Mouse (Mus musculus) R1 (cell line): ENCODE results near the gene Gm13288.
A peak's percentile ranks its signal among the peaks of the same experiment; 100 is the strongest.
"Not testable (repeated sequence)": the region's sequence is repeated elsewhere in the genome, so short reads cannot be mapped to it uniquely, and the experiment has no call there.

ENCODE experiments used
- DNase-seq: peaks from one replicate; pipeline ENCODE4 v3.0.0-alpha.2; 2018; ENCODE audit warnings: low read depth, low spot score

The Gm13288 gene

DNA sequence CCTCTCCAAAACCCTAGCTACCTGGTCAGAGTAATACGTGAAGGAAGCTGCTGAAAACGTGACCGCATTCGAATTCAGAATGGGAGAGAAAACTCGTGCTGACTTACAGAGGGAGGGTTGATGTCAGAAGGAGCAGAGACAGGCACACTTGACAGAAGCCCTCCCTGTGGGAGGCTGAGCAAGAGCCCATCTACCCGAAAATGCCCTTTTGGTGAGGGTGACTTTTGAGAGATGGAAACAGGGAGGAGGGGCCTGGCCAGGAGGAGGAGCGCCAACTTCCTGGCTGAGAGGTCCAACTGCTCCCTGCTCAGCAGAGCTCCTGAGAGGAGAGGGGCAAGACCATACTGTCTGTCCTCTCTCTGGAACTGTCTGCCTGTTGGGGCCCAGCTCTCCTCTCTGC, 6.0 kb upstream of the Gm13288 start, which contains the start of gene Gm13285:
Gene Gm13285 (plus strand): TSS at position 301 of the 400 bp plus-strand sequence.
- not testable (repeated sequence) for DNase-seq

- not testable (repeated sequence) for DNase-seq
These were observed 2.4 kb upstream of the Gm13288 start, which contains the start of gene Gm13287 for GRCm38 (mm10) chr4:88802954-88803353. Gene Gm13287 (plus strand): TSS chr4:88803254.

DNA sequence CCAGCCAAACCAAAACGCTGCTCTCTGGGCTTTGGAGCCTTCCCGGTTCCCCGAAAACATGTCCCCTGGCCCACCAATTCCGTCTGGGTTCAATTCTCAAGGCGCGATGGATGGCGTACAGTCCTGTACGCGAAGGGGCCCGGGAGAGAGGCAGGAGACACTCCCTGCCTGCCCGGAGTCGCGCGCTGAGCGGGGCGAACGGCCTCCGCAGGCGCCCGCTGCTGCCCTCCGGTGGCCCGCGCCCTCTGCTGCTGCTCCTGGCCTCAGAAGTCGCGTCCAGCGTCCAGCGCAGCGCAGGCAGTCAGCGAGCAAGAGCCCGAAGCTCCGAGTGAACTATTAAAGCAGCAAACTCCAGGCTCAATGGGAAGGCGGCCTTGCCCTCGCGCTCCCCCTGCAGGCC, 430 bp downstream of the Gm13288 start:
- DNase-seq: not testable (repeated sequence)

DNA sequence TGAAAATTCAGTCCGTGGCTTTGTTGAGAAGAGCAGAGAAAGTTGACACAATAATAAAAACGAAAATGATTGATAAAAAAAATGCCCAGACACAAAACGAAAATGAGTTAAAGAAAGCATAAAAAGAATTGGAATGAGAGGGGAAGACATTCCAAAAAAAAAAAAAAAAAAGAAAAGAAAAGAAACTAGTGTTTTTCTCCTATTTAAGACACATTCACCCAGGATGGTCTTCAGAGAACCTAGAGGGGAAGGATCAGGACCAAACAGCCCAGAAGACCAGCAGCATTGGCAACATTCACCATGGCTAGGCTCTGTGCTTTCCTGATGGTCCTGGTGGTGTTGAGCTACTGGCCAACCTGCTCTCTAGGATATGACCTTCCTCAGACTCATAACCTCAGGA, 10.6 kb downstream of the Gm13288 start, which contains the start of gene Ifna7:
Gene Ifna7 (plus strand): TSS at position 301 of the 400 bp plus-strand sequence.
- DNase-seq: no peak

DNA sequence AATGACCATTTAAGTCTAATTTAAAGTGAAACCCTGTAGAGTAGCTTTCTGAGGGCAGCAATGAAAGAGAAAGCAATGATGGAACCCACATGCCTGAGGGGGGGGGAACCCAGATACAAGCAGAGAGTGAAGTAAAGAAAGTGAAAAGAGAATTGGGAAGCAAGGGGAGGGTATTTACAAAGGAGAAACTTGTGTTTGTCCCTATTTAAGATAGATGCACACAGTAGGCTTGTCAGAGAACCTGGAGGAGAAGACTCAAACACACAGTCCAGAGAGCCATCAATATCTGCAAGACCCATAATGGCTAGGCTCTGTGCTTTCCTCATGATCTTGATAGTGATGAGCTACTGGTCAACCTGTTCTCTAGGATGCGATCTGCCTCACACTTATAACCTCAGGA, 14.3 kb downstream of the Gm13288 start, which contains the start of gene Ifna11:
Gene Ifna11 (plus strand): TSS at position 301 of the 400 bp plus-strand sequence.
- DNase-seq: no peak

- no peak for DNase-seq
These were observed 17.7 kb downstream of the Gm13288 start for GRCm38 (mm10) chr4:88822995-88823394.

- not testable (repeated sequence) for DNase-seq
These were observed 21.8 kb downstream of the Gm13288 start, which contains the start of gene Ifna6 for GRCm38 (mm10) chr4:88827116-88827515. Gene Ifna6 (plus strand): TSS chr4:88827416.

- DNase-seq: peak; percentile 26
These were observed 25.2 kb downstream of the Gm13288 start for GRCm38 (mm10) chr4:88830523-88830922.

DNA sequence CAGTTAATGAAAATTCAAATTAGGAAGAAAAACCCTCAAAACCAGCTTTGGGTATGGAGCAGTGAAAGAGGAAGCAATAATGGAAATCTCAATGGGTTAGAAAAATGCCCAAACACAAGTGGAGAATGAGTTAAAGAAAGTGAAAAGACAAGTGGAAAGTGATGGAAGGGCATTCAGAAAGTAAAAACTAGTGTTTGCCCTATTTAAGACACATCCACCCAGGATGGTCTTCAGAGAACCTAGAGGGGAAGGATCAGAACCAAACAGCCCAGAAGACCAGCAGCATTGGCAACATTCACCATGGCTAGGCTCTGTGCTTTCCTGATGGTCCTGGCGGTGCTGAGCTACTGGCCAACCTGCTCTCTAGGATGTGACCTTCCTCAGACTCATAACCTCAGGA, 29.9 kb downstream of the Gm13288 start, which contains the start of gene Ifna5:
Gene Ifna5 (plus strand): TSS at position 301 of the 400 bp plus-strand sequence.
- not testable (repeated sequence) for DNase-seq

- no peak for DNase-seq
These were observed 33.5 kb downstream of the Gm13288 start for GRCm38 (mm10) chr4:88838828-88839227.

DNA sequence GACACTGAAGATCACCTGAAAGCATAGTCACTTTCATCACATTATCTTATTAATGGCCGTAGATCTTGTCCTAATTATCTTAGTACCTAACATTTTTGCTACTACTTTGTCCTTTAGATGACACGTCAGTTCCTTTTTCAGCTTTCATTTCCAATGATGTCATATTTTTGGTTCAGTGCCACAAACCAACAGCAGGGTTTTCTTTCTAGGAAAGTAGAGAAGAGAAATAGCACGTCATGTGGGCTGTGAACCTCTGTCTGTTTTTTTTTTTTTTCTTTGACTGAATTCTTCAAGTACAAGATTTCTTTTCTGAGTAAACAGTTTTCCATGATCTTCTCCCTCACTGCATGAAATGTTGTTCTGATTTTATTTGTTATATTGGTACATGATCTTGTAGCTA, 34.7 kb downstream of the Gm13288 start:
- DNase-seq: no peak

GRCm38 (mm10) chr4:88841438-88841911, 36.1 kb downstream of the Gm13288 start, which contains the start of gene Ifna4:
Gene Ifna4 (plus strand): TSS chr4:88841861.
- DNase-seq: no peak

GRCm38 (mm10) chr4:88845334-88845733, 40.0 kb downstream of the Gm13288 start:
- DNase-seq: no peak

DNA sequence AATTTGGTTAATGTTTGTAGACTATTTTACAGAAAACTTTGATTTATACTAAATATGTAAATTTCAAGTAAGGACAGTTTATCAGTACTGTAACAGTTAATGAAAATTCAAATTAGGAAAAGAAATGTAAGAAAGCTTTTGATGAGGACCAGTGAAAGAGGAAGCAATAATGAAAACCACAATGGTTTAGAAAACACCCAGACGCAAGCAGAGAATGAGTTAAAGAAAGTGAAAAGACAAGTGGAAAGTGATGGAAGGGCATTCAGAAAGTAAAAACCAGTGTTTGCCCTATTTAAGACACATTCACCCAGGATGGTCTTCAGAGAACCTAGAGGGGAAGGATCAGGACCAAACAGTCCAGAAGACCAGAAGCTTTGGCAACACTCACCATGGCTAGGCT, 44.4 kb downstream of the Gm13288 start, which contains the start of gene Ifna1:
Gene Ifna1 (plus strand): TSS at position 390 of the 400 bp plus-strand sequence.
- DNase-seq: no peak

- DNase-seq: no peak
These were observed 45.9 kb downstream of the Gm13288 start for GRCm38 (mm10) chr4:88851026-88851763.
